Comparison of ENCODE assay signal across 16 mouse cellular contexts in genomic region chr17:59142995-59143759, GRCm38 (mm10).
"Had no signal": no experiment of that assay in that cellular context is flagged by ENCODE, and none has a peak within 500 bp of the region (broad histone marks: within the 10 kb centered on the region; RNA-seq: fewer than 3 reads in every experiment).

No protein-coding gene starts in this region.

- H3K27me3 ChIP-seq: megakaryocyte, embryonic 14.5 days; midbrain, embryonic 13.5 days; midbrain, embryonic 15.5 days; neural tube, embryonic 12.5 days had no signal

- ATAC-seq: liver, postnatal 0 days; midbrain, embryonic 13.5 days had no signal

- DNase-seq: liver, postnatal 0 days; lung, adult 2 months; lung, postnatal 10 days; lung, postnatal 36 days; right cerebral cortex, postnatal 14 days; right cerebral cortex, postnatal 4 days; spleen, adult 18-20 months; thymus, adult 18-20 months; thymus, postnatal 14 days; thymus, postnatal 36 days had no signal

- H3K27ac ChIP-seq: macrophage; midbrain, embryonic 13.5 days; midbrain, embryonic 15.5 days; neural tube, embryonic 12.5 days had no signal

- H3K4me1 ChIP-seq: megakaryocyte, embryonic 14.5 days; neural tube, embryonic 12.5 days had no signal

- H3K9me3 ChIP-seq: megakaryocyte, embryonic 14.5 days; midbrain, embryonic 13.5 days; midbrain, embryonic 15.5 days; neural tube, embryonic 12.5 days had no signal

- H3K9ac ChIP-seq: liver, postnatal 0 days; midbrain, embryonic 13.5 days; midbrain, embryonic 15.5 days; neural tube, embryonic 12.5 days had no signal

- H3K36me3 ChIP-seq: midbrain, embryonic 13.5 days; midbrain, embryonic 15.5 days; neural tube, embryonic 12.5 days had no signal

- H3K4me2 ChIP-seq: midbrain, embryonic 11.5 days; midbrain, embryonic 13.5 days; midbrain, embryonic 15.5 days; neural tube, embryonic 12.5 days had no signal

- H3K4me3 ChIP-seq: megakaryocyte, embryonic 14.5 days; midbrain, embryonic 13.5 days; midbrain, embryonic 15.5 days; neural tube, embryonic 12.5 days had no signal
